Mouse (Mus musculus) liver, adult 2 months (tissue): Measurements from ENCODE around the gene Map2k1.

Experiments used
- CTCF ChIP-seq: fragments of 200-500 bp; IDR thresholded peaks from 2 replicates; pipeline ENCODE4 v1.5.1; 2011; ENCODE audit warnings: low read depth, low read length, control low read depth
- POLR2A ChIP-seq: fragments of 200-500 bp; IDR thresholded peaks from 2 replicates; pipeline ENCODE4 v1.6.1; 2011; ENCODE audit warnings: low read length, control low read depth; ENCODE audit not compliant: insufficient read depth; ENCODE audit errors: extremely low read depth

- peak; percentile 84 for TF ChIP-seq CTCF
- peak; percentile 98 for TF ChIP-seq POLR2A
These were observed at the start of gene Map2k1 for GRCm38 (mm10) chr9:64253021-64253904.
